ENCODE assay signal across 9 mouse cellular contexts in genomic region chr14:54192462-54192847, GRCm38 (mm10).
DNase-seq lines count a peak whose midpoint lies in the region; ATAC-seq lines count a peak whose summit lies in the region.
"Had no signal": no experiment of that assay in that cellular context is flagged by ENCODE, and none has a peak within 500 bp of the region (broad histone marks: within the 10 kb centered on the region; RNA-seq: fewer than 3 reads in every experiment).

No protein-coding gene starts in this region.

- H3K27ac ChIP-seq in midbrain, embryonic 15.5 days: 0 out of 2 replicates have a peak overlapping the region, but pooled peaks have one; percentile 16
- no peak overlapping the region for H3K27ac ChIP-seq in midbrain, embryonic 16.5 days (ENCODE audit: low read length)
- H3K27ac ChIP-seq: liver, embryonic 15.5 days had no signal

- peaks cover 22% of the 10 kb centered on the region for H3K4me1 ChIP-seq in midbrain, embryonic 15.5 days
- H3K4me1 ChIP-seq in midbrain, embryonic 16.5 days (ENCODE audit: control insufficient read depth, insufficient read depth, low read length): peaks cover 8% of the 10 kb centered on the region; the same call in 1 of the 2 replicates
- H3K4me1 ChIP-seq: liver, embryonic 15.5 days had no signal

- H3K9ac ChIP-seq in midbrain, embryonic 15.5 days: no peak overlapping the region
- H3K9ac ChIP-seq in midbrain, embryonic 16.5 days (ENCODE audit: low read depth, low read length): no peak overlapping the region
- H3K9ac ChIP-seq: liver, embryonic 15.5 days had no signal

- H3K36me3 ChIP-seq in midbrain, embryonic 15.5 days (replicated peaks): no peaks in the 10 kb centered on the region
- no peaks in the 10 kb centered on the region for H3K36me3 ChIP-seq in midbrain, embryonic 16.5 days (ENCODE audit: control insufficient read depth, insufficient read depth, low read length)
- H3K36me3 ChIP-seq: liver, embryonic 15.5 days had no signal

- H3K9me3 ChIP-seq in midbrain, embryonic 15.5 days: no peaks in the 10 kb centered on the region
- H3K9me3 ChIP-seq in midbrain, embryonic 16.5 days (replicated peaks; ENCODE audit: control insufficient read depth, low read length, poor library complexity, severe bottlenecking): no peaks in the 10 kb centered on the region
- H3K9me3 ChIP-seq: liver, embryonic 15.5 days had no signal

- intact Hi-C loops in heart, postnatal 10 days (cut with DNase I): no loop called here
- intact Hi-C loops in left cerebral cortex, postnatal 14 days (cut with DNase I): no loop called here

- no peak for ATAC-seq in frontal cortex, adult (ENCODE audit: low TSS enrichment)
- 0 out of 2 replicates have a peak, but pooled peaks have one; percentile 59 for ATAC-seq in midbrain, embryonic 15.5 days (replicated peaks)
- no peak for ATAC-seq in midbrain, embryonic 16.5 days

- H3K27me3 ChIP-seq in midbrain, embryonic 15.5 days (replicated peaks): no peaks in the 10 kb centered on the region
- H3K27me3 ChIP-seq in midbrain, embryonic 16.5 days (ENCODE audit: control insufficient read depth, insufficient read depth, low read depth, low read length): no peaks in the 10 kb centered on the region

- no peak overlapping the region for H3K4me2 ChIP-seq in midbrain, embryonic 15.5 days
- H3K4me2 ChIP-seq in midbrain, embryonic 16.5 days (ENCODE audit: low read length): no peak overlapping the region
- H3K4me2 ChIP-seq: liver, embryonic 15.5 days had no signal

- 63% methylated on average over 3 of the region's 3 CpGs for WGBS in midbrain, embryonic 15.5 days
- WGBS in midbrain, embryonic 16.5 days: 65% methylated on average over 3 of the region's 3 CpGs

- no peak overlapping the region for H3K4me3 ChIP-seq in midbrain, embryonic 15.5 days
- no peak overlapping the region for H3K4me3 ChIP-seq in midbrain, embryonic 16.5 days (ENCODE audit: low read depth, low read length)
- H3K4me3 ChIP-seq: liver, embryonic 15.5 days had no signal

- DNase-seq in frontal cortex, adult 2 months (ENCODE audit: extremely low spot score in 1 of 2, low spot score in 1 of 2): peak; percentile 34 to 57
- peak; percentile 74 to 77 for DNase-seq in heart, postnatal 10 days
- peak; percentile 30 to 38 for DNase-seq in left cerebral cortex, postnatal 14 days (ENCODE audit: low spot score in 2 of 2)
- no peak for DNase-seq in adrenal gland, postnatal 14 days
- DNase-seq in thymus, postnatal 10 days (ENCODE audit: low spot score in 2 of 2): no peak

Comparison
In these comparisons a context has a peak if more than half of its experiments do, and no peak if none do; other contexts are left out.
1. DNase-seq: peak in frontal cortex, adult 2 months (2 of 2), heart, postnatal 10 days (2 of 2) and left cerebral cortex, postnatal 14 days (2 of 2); none in adrenal gland, postnatal 14 days (single experiment) and thymus, postnatal 10 days (0 of 2).